ENCODE assay signal across 19 mouse cellular contexts in the genomic region with DNA sequence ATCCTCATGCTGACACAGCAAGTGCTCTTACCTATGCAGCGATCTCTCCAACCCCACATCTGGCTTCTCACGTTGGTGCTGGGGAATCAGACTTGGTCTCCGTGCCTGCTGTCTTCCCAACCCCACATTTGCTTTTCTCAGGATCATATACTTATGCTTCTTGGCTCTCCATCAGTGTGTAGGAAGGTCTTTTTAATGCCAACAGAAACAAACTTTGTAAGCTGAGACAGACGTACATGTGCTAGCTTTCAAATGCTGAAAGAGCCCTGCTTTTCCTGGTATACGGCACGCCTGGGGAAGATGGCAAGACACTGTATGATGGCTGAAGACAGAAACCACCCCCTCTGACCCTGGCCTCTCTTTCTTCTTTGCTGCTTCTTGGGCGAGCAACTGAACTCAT.
DNase-seq lines count a peak whose midpoint lies in the region; ATAC-seq lines count a peak whose summit lies in the region.
"Had no signal": no experiment of that assay in that cellular context is flagged by ENCODE, and none has a peak within 500 bp of the region (broad histone marks: within the 10 kb centered on the region; RNA-seq: fewer than 3 reads in every experiment).

No protein-coding gene starts in this region.

- no peak for DNase-seq in frontal cortex, postnatal 10 days (ENCODE audit: low spot score in 2 of 2)
- peak; percentile 10 for DNase-seq in right cerebral cortex, adult 18-20 months
- no peak for DNase-seq in right cerebral cortex, adult 2 months (ENCODE audit: low spot score in 2 of 2)
- peak; percentile 38 for DNase-seq in telencephalon, adult 2 months (ENCODE audit: low read depth, low spot score)
- DNase-seq: adrenal gland, adult 2 months; adrenal gland, postnatal 25 days; B cell, adult 2 months; cerebellum, adult 11 months; cerebellum, adult 2 months; cerebellum, postnatal 10 days; cerebellum, postnatal 36 days; embryo, embryonic 11 days; forebrain, postnatal 0 days; gastrocnemius, postnatal 10 days; gastrocnemius, postnatal 36 days had no signal

- peak; percentile 86 for ATAC-seq in frontal cortex, adult (ENCODE audit: low TSS enrichment)
- no peak for ATAC-seq in cerebellum, adult (ENCODE audit: insufficient number of reproducible peaks, low FRiP score, low TSS enrichment)
- ATAC-seq: forebrain, embryonic 14.5 days; forebrain, postnatal 0 days; intestine, postnatal 0 days had no signal

Comparison
In these comparisons a context has a peak if more than half of its experiments do, and no peak if none do; other contexts are left out.
1. DNase-seq: peak in right cerebral cortex, adult 18-20 months (single experiment) and telencephalon, adult 2 months (single experiment); none in frontal cortex, postnatal 10 days (0 of 2) and right cerebral cortex, adult 2 months (0 of 2).